Mouse (Mus musculus): ENCODE measurements around the gene Bsnd.

- no peak for TF ChIP-seq TAL1 (IDR thresholded peaks at IDR 0.05; ENCODE audit: low read length)
- TF ChIP-seq GATA1 (IDR thresholded peaks at IDR 0.05; ENCODE audit: low read length): no peak
Observed at GRCm38 (mm10) chr4:106470921-106471320, 21.2 kb downstream of the Bsnd start.
